Mouse (Mus musculus): ENCODE data around the gene Zmiz1.

The Zmiz1 gene

DNA sequence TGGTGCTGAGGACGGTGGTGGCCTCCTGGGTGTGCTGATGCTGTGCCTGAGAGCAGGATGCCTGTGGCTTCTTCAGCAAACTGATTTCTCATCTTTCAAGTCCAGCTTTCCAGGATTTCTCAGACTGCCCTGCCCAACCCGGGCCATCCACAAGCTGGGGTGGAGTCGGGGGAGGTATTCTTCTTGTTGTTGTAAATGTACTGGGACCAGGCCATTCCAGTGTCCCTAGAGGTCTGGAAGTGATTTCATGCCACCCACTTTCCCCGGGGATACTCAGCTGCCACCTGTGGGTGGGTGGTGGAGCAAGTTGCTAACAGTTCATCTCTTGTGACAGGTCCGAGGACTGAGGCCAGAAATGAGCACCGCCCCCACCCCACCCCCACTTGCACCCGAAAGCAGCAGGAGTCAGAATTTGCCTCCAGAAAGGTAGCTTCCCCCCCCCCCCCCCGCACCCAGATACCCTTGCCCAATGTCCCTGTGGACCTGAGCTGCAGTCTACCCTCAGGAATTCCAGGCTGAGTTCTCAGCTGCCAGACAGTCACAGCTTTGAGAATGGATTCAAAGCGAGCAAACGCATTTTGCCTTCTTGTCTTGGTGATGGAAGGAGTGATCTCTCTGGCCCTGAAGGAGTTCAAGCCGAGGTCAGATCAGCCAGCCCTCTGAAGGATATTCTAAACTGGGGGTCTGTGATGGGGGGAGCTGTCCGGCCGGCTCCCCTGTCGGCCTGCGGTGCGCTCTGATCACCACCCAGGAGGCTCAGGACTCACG lies 2.1 kb upstream of the Zmiz1 start:
- DNase-seq (ENCODE audit: low spot score): no peak

DNA sequence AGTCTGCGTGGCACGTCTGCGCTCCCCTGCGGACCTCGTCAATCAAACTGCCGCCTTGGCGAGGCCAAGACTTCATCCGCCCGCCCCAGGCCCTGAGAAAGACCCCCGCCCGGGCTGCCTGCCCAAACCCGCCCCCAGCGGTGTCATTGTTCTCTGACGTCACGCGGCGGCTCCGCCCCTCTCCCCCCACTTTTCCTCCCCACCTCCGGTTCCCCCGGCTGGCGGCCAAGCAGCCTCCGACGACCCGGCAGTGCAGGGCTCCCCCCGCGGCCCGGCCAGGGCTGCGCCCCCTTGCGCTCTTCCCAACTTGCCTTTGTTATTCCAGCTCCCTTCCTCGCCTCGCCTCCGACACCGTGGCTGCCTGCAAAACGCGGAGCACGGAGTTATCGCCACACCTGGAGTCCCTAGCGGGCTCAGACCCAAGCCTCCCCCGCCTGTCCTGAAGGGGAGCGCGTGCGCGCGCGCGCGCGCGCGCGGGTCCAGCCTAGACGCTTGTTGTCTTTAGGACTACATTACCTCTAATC lies 1.5 kb upstream of the Zmiz1 start:
- DNase-seq (ENCODE audit: low spot score): peak; percentile 65

DNA sequence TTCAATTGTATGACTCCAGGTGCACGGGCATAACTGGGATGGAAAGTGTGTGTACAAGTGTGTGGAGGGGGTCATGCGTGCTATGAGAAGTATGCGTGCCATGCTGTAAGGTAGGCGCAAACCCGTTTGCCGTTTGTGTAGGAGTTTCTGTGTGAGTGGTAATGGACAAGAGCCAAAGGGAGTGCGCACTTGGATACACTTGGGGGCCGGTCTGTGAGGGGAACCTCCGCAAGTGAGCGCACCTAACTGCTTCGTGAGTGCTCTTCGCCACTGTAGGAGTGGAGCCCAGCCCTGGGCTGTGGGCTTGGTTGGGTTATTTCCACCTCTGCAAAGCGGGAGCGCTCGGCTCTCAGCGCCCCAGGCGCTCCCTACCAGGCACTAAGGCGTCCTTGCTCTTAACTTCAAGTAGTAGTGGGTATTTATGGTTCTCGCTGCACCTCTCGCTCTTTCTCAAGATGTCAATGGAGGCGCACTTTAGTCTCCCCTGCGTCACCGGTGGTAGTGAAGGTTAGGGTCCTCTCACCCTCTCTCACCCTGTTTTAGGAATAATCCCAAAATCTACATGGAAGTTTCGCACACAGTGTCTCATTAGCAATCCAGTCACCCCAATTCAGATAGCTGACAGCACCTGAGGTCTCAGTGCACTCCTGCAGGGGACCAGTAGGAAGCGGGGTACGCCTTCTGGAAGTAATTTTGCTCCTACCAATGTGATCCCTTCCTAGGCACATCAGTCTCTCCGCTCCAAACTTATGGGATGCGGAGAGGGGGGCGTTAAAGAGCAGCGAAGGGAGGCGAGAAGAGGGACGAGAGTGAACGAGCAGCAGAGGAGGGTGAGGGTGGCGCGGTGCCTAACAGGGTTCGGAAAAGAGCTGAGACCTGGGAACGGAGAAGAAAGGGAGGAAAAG lies 622 bp upstream of the Zmiz1 start:
- peak; percentile 32 for DNase-seq (ENCODE audit: low spot score)

DNA sequence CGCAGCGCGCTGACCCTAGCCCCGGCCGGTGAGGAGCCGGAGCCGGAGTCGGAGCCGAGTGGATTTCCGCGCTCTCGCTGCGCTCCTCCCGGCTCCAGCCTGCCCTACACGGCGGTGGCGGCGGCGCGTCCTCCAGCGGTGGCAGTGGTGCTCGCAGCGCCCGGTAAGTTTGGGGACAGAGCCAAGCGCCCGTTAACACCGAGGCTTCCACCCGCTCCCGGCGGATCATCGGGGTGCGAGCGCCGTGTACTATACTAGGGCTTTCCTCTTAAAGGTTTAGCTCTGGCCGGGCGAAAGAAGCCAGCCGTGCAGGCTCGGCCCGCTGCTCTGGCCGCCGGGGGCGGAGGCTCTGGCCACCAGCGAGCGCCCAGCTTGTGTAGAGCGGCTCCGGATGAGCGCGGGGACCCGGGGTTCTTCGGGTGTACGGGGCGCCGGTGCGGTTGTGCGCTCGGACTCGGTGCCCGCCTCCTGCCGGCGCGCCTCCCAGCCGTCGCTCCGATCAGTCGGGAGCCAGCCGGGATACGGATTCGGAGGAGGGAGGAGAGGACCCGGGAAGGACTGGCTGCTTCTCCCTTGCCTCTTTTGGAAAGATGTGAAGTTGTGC lies 511 bp downstream of the Zmiz1 start:
- DNase-seq (ENCODE audit: low spot score): no peak

DNA sequence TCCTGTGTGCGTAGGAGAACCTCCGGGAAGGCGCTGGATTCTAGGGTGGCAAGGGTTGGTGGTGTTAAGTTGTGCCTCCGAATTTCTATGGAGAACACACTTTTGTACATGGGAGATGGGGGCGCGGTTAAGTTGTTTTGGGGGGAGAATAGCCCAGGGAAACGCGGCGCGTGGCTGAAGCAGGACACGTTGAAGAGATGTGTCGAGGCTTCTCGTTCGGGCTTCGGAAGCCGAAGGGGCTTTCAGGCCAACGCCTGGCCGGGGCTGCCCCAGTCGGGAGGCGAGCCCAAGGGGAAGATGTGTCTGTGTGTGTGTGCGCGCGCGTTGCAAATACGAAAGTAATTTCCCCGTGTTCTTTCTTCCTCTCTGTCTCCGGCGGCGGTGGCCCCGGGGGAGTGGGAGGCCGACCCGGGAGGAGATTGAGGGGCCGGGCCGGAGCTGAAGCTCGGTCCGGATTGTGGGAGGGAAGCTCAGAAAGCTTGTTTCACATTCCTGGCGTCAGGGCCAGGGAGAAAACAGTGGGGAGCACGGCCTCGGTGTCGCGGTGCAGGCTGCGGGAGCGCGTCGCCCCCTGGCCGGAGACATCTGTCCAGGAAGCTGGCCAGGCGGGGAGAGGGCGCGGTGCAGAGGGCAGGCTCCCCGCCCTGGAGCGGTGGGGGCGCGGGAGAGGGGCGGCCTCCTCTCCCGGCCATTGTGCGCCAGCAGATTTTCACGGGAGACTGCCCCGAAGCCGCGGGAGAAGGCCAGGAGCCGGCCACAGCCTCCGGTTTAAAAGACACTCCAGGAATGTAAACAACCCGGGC lies 1.2 kb downstream of the Zmiz1 start:
- no peak for DNase-seq (ENCODE audit: low spot score)

DNA sequence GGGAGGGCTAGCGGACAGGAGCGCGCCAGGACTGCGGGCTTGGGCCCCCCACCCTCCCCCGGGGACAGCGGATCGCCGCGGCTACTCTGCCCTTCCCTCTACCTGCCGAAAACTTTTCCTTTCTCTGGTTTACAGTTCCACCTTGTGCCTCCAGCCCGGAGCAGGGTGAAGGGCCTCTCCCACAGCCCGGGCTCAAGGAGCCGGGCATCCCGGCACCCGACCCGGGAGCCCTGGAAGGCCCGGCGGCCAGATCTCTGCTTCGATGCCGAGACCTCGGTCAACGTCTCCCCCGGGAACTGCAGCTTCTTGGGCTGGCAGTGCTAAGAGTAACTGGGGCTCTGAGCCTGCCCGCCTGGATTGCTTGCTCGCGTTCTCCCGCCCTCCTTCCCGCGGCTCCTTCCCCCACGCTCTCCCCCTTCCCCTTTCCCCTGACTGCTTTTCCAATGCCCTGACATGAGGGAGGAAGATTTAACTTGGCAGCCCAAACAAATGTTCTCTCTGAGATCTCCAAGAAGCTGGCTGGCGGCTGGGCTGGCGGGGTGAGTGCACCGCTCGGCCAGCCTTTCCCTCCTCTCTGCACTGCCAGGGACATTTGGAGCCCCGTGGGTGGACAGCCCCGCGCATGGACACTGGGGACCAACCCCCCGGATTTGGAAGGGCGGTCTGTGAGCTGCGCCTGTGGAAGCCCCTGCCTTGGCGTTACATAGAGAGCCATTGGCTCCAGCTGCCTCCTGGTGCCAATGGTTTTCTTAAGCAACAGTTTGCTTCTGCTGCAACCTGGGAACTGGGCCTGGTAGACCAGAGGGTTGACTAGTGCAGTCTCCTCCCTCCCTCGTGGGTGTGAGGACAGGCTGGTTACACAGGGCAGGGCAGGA lies 2.1 kb downstream of the Zmiz1 start:
- DNase-seq (ENCODE audit: low spot score): no peak

DNA sequence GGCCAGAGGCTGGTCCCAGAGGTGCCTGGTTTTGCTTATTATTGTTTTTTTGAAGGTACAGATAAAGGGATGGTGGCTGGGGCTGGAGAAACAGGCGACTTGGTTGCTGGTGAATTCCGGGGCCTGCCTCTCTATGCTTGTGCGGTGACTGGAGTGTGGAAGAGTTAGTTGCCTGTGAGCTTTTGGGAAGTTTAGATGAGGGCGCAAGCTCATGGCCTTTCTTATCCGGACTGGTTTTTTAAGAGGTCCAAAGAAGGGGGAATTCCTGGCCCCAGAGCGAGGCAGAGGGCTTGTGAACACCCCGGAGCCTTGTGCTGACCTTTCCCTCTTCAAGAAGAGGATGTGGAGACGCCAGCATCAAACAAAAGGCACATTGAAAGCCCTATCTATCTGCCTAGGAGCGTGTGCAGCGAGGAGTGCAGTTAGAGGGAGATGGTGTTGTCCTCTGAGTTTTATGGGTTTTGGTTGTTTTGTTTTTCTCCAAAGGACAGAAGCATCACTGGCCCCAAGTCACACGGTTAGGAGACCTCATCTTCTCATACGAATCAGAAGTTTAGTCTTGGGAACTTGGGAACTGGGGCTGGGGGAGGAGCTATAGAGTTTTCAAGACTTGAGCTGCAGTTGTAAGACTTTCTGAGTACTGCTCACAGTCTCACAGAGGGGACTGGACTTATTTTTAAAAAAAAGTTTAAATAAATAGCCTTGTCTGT lies 2.8 kb downstream of the Zmiz1 start:
- DNase-seq (ENCODE audit: low spot score): no peak

DNA sequence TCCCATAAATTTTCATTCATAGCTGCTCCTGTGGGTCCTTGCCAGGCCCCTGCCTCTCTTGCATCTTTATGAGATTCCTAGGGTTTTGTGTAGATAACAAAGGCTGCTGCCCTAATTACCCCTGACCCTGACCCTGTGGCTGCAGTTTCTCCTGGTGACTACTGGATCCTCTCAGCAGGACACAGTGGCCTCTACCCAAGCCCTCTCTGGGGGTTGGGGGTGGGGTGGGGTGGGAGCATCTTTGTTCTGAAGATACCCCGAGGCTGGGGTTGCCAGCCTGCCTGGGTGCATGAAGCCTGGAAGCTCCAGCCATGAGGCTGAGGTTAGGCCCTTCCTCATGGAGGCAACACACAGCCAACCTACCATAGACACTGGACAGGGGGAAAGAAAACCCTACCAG lies 4.0 kb downstream of the Zmiz1 start:
- DNase-seq (ENCODE audit: low spot score): no peak

DNA sequence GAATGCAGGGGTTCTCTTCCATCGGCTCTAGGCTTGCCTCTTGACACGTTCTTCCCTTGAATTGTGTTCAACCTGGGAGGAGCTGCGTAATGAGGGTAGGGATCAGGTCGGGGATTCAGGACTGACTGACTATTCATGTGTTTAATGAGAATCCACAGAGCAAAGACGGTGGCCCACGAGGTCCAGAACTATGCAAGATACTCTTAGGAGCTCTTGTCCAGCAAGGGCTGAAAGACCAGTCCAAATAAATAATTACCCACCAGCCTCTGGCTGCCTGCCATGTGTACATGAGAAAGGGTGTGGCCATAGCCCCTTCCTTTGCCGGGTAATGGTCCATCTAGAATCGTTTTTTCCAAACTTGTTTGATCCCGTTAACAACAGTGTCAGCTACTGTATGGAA lies 4.9 kb downstream of the Zmiz1 start:
- DNase-seq (ENCODE audit: low spot score): no peak

DNA sequence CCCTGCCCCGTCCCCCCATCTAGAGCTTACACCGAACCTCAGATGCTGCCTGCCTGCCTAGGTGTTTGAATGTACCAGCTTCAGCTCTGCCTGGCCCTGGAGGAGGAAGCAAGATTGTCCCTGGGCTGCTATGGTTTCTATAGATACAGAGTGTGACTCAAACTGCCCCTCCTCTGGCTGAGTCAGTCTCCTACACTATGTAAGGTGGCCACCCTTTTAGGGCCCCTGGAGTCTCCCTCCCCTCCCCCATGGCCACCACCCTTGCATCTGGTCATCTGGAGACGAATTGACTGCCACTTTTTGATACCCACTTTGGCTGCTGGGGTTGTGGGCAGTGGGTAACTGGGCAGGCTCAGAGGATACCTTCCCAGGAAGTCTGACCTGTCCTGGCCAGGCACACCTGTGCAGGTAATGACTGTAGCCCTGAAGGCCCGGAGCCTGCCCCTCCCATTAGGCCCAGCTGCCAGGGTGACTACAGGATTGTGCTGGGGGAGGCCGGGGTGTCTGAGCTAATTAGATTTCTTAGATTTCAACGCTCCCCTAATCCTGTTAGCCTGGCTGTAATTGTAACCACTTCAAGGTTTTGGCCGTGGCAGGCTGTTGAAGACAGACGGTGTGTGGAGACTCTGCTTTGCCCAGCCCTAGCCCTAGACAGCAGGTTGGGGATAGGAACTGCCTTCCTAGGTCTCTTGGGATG lies 5.8 kb downstream of the Zmiz1 start:
- DNase-seq (ENCODE audit: low spot score): no peak

DNA sequence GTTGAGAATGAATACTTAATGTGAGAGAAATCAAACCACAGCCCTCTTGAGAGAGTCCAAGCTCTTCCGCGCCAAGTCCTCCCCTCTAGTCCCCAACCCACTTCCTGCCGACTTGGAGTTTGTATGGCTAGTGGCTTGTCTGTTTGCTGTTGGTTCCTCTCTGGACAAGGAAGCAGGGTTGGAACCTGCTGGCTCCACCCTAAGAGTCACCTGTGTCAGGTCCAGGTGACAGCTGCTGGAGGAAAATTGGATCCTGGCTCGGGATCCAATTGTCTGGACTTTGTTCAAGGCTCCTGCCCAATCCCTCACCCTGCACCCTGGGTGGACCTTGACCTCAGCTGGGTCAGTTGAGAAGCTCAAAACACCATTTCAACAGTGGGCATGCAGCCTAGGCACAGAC lies 7.4 kb downstream of the Zmiz1 start:
- no peak for DNase-seq (ENCODE audit: low spot score)

DNA sequence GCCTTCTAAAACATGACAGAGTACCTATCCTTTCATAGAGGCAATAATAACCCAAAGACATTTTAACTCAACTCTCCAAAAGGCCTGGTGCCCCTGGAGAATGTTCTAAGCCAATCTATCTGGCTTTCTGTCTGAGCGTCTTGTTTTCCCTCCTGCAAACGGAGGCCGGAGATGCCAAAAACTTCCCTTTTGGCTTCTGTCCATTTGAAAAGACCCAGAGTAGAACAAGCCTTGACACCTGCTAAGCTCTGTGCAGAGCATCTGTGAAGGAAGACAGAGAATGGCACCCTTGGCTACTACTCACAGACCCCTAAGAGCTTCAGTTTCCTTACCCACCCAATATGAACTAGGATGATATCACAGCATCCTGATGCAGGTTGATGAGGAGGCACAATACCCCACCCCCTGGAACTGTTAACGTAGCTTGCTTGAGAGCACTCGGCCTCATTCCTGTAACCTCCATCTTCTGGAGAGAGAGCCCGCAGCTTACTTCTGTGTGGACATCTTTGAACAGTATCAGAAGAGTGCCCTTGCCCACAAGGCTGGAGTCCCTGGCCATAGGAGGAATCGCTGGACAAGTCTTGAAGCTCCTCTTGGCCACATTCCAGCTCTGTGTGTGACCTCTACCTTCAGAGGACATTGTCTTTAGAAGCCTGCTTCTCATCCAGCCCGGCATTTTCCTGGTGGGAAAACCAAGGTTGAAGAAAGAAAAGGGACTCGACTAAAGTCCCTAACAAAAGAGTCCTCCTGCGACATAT lies 9.1 kb downstream of the Zmiz1 start:
- no peak for DNase-seq (ENCODE audit: low spot score)

DNA sequence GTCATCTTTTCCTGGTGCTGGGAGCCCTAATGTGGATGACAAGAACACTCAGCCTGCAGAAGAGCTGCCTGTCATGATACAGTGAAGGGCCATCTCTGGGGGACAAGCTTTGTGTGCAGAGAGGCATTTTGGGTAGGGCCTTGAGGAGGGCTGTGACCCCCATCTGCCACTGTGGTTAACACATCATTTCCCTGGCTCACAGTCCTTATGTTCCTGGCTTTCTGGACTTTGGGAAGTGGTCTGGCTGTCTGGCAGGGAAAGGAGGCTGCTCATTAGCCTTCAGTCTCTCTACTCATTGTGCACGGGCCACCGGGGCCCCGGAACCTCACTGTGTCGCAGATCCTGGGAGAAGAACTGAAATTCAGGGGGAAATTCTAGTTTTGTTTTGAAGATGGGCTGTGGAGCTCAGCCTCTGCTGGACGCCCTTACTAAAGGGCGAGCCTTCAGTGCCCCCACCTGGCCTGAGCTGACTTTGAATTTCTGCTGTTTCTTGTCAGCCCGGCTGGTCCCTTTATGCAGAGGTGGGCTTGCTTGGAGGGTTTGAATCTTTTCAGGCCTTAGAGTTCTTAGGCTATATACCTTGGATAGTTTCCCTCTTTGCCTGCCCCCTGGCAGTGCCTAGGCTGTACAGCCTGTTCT lies 10.0 kb downstream of the Zmiz1 start:
- no peak for DNase-seq (ENCODE audit: low spot score)

DNA sequence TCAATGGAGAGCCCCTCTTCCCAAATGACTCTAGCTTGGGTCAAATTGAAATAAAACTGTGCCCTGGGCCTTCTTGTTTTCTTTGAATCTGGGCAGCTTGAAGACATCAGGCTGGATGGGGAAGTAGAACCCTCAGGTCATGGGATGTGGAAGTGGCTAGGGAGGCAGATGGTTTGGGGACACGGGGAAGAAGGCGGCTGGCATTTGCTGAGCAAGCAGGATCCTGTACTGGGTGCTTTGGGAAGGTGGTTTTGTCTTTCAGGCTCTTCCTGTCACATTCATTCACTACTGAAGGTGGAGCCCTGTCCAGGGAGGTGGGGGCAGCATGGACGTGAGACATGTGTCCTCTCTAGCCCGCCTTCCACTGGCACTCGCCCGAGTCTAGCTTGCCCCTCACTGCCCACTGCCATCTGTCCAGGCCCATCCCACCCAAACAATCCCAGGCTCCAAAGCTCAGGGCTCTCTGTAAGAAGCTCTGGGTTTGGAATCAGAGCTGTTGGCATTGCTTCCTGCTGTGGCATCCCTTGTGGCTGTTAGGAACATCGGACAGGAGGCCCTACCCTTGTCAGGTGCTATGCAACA lies 11.3 kb downstream of the Zmiz1 start:
- no peak for DNase-seq (ENCODE audit: low spot score)

DNA sequence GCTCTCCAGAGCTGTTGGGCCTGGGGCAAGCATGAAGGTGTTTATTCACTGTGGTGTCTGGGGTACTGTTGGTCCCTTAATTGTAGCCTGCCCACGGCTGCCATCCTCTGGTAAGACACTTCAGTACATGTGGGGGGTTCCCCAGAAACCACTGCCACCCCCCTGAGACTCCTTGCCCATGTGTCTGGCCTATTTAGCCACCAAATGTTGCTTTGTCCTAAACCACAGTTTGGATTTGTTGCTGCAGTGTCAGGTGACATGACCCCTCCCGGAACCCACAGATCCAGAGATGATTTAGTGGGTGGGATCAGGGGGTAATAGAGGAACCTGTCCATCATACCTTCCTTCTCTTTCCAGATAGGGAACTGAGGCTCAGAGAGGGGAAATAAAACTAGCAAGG lies 12.1 kb downstream of the Zmiz1 start:
- no peak for DNase-seq (ENCODE audit: low spot score)

DNA sequence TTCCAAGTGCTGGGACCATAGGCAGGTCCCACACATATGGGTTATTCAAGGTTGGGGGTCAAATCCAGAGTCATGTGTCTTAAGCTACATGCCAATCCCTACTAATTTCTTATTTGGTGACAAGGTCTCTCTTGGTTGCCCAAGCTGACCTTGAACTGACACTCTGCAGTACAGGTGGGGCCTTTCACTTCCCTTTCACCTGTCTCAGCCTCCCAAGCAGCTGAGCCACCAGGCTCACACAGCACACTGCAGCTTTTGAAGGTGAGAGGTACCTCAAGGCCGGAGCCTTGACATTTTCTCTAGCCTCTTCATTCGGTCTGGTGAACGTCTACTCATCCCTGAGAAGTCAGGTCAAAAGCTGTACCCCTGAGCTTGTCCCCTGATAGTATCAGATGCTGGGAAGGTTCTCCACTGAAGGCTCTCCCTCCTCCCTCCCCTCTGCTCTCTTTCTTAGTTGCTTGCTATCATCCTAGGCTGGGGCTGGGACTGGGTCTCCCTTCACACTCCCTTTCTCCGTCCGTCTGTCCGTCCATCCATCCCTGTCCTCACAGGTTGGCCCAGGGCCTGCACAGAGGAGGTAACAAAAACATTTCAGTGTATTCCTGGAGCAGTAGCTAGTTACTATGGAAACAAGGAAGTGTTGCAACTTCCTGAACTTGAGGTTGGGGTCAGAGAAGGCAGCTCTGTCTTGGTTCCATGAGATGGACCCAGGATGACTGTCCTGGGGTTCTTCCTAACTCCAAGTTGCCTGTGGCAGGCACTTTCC lies 13.3 kb downstream of the Zmiz1 start:
- DNase-seq (ENCODE audit: low spot score): no peak

DNA sequence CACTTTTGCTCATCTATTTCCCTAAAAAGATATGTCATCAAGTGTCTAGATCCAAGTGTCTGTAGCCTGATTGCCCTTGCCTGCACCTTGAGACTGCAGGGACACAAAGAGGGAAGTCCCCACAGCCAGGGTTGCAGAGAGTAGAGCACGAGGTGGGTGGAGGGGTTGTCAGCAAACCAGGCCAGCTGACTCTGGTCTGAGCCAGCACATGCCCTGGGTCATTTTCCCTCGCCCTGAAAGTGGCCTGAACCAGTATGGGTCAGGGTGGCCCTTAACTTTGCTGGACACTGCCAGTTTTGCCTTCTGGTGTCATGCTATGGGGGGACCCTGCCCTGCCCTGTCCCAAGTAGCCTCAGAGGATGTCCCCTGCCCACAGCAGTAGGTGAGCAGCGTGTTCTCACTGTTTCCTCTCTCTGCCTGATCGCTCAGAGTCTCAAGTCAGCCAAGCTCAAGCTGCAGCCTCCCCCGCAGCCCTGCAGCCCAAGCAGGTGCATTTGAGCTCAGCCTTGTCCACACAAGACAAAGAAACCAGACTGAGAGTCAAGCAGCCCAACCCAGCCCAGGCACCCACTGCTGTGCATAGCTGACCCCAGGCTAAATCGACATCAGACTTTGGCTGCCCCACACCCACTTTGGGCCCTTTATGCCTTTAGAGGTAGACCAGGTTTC lies 14.1 kb downstream of the Zmiz1 start:
- DNase-seq (ENCODE audit: low spot score): no peak
